Mouse (Mus musculus) gastrocnemius, adult 8-10 months (tissue): ENCODE results near the gene Itga4. TPM values are rescaled to one million over a fixed set of nuclear protein-coding genes. Genes with fewer than 3 reads are reported as not detected.

Source experiments
- total RNA-seq, 4 experiments: library from RNA; stranded (reverse); gene quantifications; 2 replicates each; pipeline ENCODE4 v1.2.4; 2022

Gene Itga4
- total RNA-seq, 4 experiments from 2014 or later = 4.6 to 7.2 (median 5.8) TPM

Other genes starting within 250 kb of the Itga4 start
- not detected for gene Neurod1, start 201.3 kb downstream of the Itga4 start, total RNA-seq
- under 1 TPM; 0.19 to 0.82 (median 0.57) TPM for gene Cerkl, start 201.4 kb downstream of the Itga4 start, total RNA-seq